Mouse (Mus musculus) liver, embryonic 14.5 days (tissue): ENCODE results near the gene Nfia. TPM values are rescaled to one million over a fixed set of nuclear protein-coding genes. Genes with fewer than 3 reads are reported as not detected.

Source experiments
- ATAC-seq: fragments of 200-750 bp; cut with Nextera tagmentation; 2 replicates; pipeline ENCODE4 v1.8.0; 2017; ENCODE audit warnings: moderate number of reproducible peaks, mild to moderate bottlenecking, moderate library complexity; ENCODE audit not compliant: insufficient read depth
- DNase-seq, 3 experiments: peaks; one replicate each; pipeline ENCODE4 v3.0.0-alpha.2; 2012 to 2013; ENCODE audit warnings: low read depth in 3 of 3, low spot score in 3 of 3
- H3K27ac ChIP-seq: fragments of 300-500 bp; sonication (generic); 2 replicates; pipeline ENCODE4 v1.5.1; 2014; ENCODE audit warnings: moderate library complexity, mild to moderate bottlenecking, control low read depth, inconsistent platforms
- H3K27me3 ChIP-seq: fragments of 300-500 bp; sonication (generic); 2 replicates; pipeline ENCODE4 v1.6.1; 2014; ENCODE audit warnings: mild to moderate bottlenecking, low read length, moderate library complexity; ENCODE audit not compliant: control insufficient read depth, insufficient read depth
- H3K36me3 ChIP-seq: fragments of 300-500 bp; sonication (generic); replicated peaks from 2 replicates; pipeline ENCODE4 v1.6.1; 2014; ENCODE audit warnings: low read depth; ENCODE audit not compliant: control insufficient read depth, insufficient read depth
- H3K4me1 ChIP-seq, 2 experiments: fragments of 200-500 bp in 1 of 2; fragments of 300-500 bp in 1 of 2; sonication (generic) in 1 of 2; replicated peaks; 2 replicates each; pipeline ENCODE4 v1.6.1; 2012 to 2014; ENCODE audit warnings: antibody characterized with exemption in 1 of 2, inconsistent platforms in 1 of 2, low read length in 1 of 2; ENCODE audit not compliant: control insufficient read depth in 2 of 2, insufficient read depth in 2 of 2
- H3K4me2 ChIP-seq: fragments of 300-500 bp; sonication (generic); 2 replicates; pipeline ENCODE4 v1.6.1; 2014; ENCODE audit warnings: low read depth, mild to moderate bottlenecking, control low read depth, moderate library complexity
- H3K4me3 ChIP-seq, 2 experiments: fragments of 200-500 bp in 1 of 2; fragments of 300-500 bp in 1 of 2; sonication (generic) in 1 of 2; 2 replicates each; pipeline ENCODE4 v1.5.1; 2012 to 2014; ENCODE audit warnings: low read depth in 2 of 2, low read length in 2 of 2, mild to moderate bottlenecking in 2 of 2, control low read depth in 1 of 2, inconsistent platforms in 1 of 2, moderate library complexity in 1 of 2; ENCODE audit not compliant: insufficient read depth in 1 of 2
- H3K9ac ChIP-seq: fragments of 300-500 bp; sonication (generic); replicated peaks from 2 replicates; pipeline ENCODE4 v1.6.1; 2014; ENCODE audit warnings: mild to moderate bottlenecking, control low read depth, moderate library complexity
- H3K9me3 ChIP-seq: fragments of 300-500 bp; sonication (generic); 2 replicates; pipeline ENCODE4 v1.6.1; 2016; ENCODE audit warnings: low read length, mixed read lengths; ENCODE audit not compliant: control insufficient read depth
- CTCF ChIP-seq: IDR thresholded peaks from 2 replicates; pipeline ENCODE4 v1.5.1; 2016; ENCODE audit warnings: antibody characterized with exemption, low read depth, control low read depth
- EP300 ChIP-seq: IDR thresholded peaks from 2 replicates; pipeline ENCODE4 v1.6.1; 2016; ENCODE audit warnings: antibody characterized with exemption, low read depth
- WGBS: fragments of 180-500 bp; shearing (Covaris S2); extraction: QIAGEN DNeasy Blood & Tissue Kit; methylation state at CpG from one replicate; pipeline ENCODE4 v1.1.7; 2014; ENCODE audit not compliant: insufficient replicate concordance; 5-methylcytosine and 5-hydroxymethylcytosine counted together
- polyA plus RNA-seq, 2 experiments: library from polyadenylated mRNA; depleted of rRNA in 1 of 2; stranded (reverse) in 1 of 2; unstranded in 1 of 2; fragments of >200 nt; fragmentation: Nextera tagmentation in 1 of 2; extraction: Ambion mirVana in 1 of 2; gene quantifications; 2 replicates each; pipeline versions ENCODE4 v1.2.1 to v1.2.3; 2012 to 2014

Nfia gene
- polyA plus RNA-seq, 2 experiments = 1.0 to 2.6 TPM

- Histone ChIP-seq H3K36me3 (no peaks in the 10 kb centered on the region), H3K27ac (no peak overlapping the region), H3K4me3 (no peak overlapping the region), H3K27me3 (no peaks in the 10 kb centered on the region), H3K4me1 (no peaks in the 10 kb centered on the region), H3K4me2 (no peak overlapping the region), H3K9me3 (no peaks in the 10 kb centered on the region), H3K9ac (no peak overlapping the region)
- ATAC-seq = no peak
- TF ChIP-seq EP300 (no peak), CTCF (no peak)
- 62% methylated on average over 8 of the region's 8 CpGs for WGBS
- DNase-seq = no peak
Observed at GRCm38 (mm10) chr4:98044611-98045010, 272.1 kb downstream of the Nfia start.

- no peak for ATAC-seq
- no peaks in the 10 kb centered on the region for H3K36me3 ChIP-seq
- H3K9ac ChIP-seq = no peak overlapping the region
- H3K4me1 ChIP-seq = no peaks in the 10 kb centered on the region
- no peak overlapping the region for H3K27ac ChIP-seq
- no peak overlapping the region for H3K4me2 ChIP-seq
- H3K4me3 ChIP-seq = no peak overlapping the region
- no peak for DNase-seq
- TF ChIP-seq EP300 (no peak), CTCF (no peak)
- no peaks in the 10 kb centered on the region for H3K9me3 ChIP-seq
- H3K27me3 ChIP-seq = no peaks in the 10 kb centered on the region
Observed at GRCm38 (mm10) chr4:98047369-98047768, 274.8 kb downstream of the Nfia start.

- no peaks in the 10 kb centered on the region for H3K4me1 ChIP-seq
- H3K4me2 ChIP-seq = no peak overlapping the region
- no peaks in the 10 kb centered on the region for H3K36me3 ChIP-seq
- no peaks in the 10 kb centered on the region for H3K27me3 ChIP-seq
- H3K9ac ChIP-seq = no peak overlapping the region
- ATAC-seq (no peak), DNase-seq (no peak)
- no peak overlapping the region for H3K4me3 ChIP-seq
- no peaks in the 10 kb centered on the region for H3K9me3 ChIP-seq
- H3K27ac ChIP-seq = no peak overlapping the region
- 62% methylated on average over 7 of the region's 7 CpGs for WGBS
- no peak for TF ChIP-seq CTCF
- TF ChIP-seq EP300 = no peak
Observed at GRCm38 (mm10) chr4:98049584-98049983, 277.1 kb downstream of the Nfia start.

- ATAC-seq (no peak), DNase-seq (no peak)
- Histone ChIP-seq H3K36me3 (no peaks in the 10 kb centered on the region), H3K4me2 (no peak overlapping the region), H3K9ac (no peak overlapping the region), H3K27ac (no peak overlapping the region), H3K27me3 (no peaks in the 10 kb centered on the region), H3K4me1 (no peaks in the 10 kb centered on the region), H3K4me3 (no peak overlapping the region), H3K9me3 (no peaks in the 10 kb centered on the region)
- 68% methylated on average over 8 of the region's 8 CpGs for WGBS
- TF ChIP-seq EP300 = no peak
- TF ChIP-seq CTCF = no peak
Observed at GRCm38 (mm10) chr4:98050003-98050620, 277.6 kb downstream of the Nfia start.

GRCm38 (mm10) chr4:98050781-98051180, 278.2 kb downstream of the Nfia start:
- Histone ChIP-seq H3K4me1 (no peaks in the 10 kb centered on the region), H3K27ac (no peak overlapping the region), H3K4me3 (no peak overlapping the region), H3K4me2 (no peak overlapping the region), H3K36me3 (no peaks in the 10 kb centered on the region), H3K27me3 (no peaks in the 10 kb centered on the region), H3K9ac (no peak overlapping the region), H3K9me3 (no peaks in the 10 kb centered on the region)
- WGBS = 63% methylated on average over 10 of the region's 10 CpGs
- TF ChIP-seq CTCF = no peak
- no peak for TF ChIP-seq EP300
- ATAC-seq (no peak), DNase-seq (no peak)
